Mouse (Mus musculus): ENCODE results near the gene Soga3. TPM values are rescaled to one million over a fixed set of nuclear protein-coding genes. Genes with fewer than 3 reads are reported as not detected.

Gene Soga3
- total RNA-seq, 2 experiments from 2014 or later, result 154 TPM

DNA sequence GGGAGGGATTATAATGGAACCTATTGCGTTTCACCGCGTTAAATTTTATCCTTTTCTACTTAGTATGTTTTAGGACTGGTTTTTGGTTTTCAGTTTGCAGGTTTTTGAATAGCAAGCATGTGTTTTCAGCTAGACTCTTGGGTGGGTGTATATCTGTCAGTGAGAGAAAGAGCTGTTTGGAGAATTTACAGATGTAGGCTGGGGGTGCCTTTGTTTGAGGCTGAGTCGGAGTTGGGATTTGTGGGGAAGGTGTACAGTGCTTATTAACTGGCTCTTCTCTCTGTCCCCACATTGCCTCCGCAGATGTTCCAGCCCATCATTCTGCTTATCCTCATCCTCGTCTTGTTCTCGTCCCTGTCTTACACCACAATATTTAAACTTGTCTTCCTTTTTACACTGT, 55.0 kb downstream of the Soga3 start, which contains the start of gene Gm49353:
TSS of gene Gm49353 (plus strand) at position 313 of the 400 bp plus-strand sequence.
- DNase-seq (ENCODE audit: low spot score in 2 of 2), result no peak
- intact Hi-C loops (cut with DNase I), result no loop called here

DNA sequence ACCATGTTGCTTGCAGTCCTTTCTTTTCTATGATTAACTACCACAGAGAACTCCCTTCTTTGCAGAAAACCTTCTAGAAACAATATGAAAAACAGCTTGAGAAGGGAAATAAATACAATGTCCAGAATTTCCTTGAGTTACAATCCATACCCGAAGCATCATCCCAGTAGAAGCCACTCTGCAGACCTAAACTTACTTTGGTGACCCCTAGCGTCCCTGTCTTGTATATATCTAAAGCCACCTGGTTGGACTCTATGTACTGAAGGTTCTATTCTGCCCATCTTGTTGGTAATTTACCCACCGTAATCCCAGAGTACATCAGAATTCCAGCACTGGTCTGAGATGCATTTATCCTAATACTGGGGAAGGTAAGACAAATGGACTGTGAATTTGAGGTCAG, 56.2 kb downstream of the Soga3 start:
- DNase-seq (ENCODE audit: low spot score in 2 of 2), result no peak
- intact Hi-C loops (cut with DNase I), result no loop called here

- no peak for DNase-seq (ENCODE audit: low spot score in 2 of 2)
Measured at GRCm38 (mm10) chr10:29200609-29201008, 57.0 kb downstream of the Soga3 start.

DNA sequence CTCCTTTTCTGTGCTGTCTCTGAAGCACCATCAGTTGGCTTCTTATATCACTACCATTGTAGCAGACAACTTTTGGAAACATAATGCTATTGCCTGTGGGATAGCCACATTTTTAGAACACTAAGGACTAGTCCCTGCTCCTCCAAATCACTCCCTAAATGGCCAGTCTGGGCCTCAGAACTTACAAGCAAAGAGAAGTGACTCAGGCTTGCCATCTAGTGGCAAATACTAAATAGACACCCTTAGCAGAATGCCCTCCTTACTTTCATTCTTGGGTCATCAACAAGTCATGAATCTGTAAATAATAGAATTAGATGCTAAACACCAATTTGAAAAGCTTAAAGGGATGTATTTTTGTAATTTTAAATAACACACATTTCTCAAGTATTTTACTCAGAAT, 63.1 kb downstream of the Soga3 start:
- peak; percentile 62 to 66 for DNase-seq (ENCODE audit: low spot score in 2 of 2)
- intact Hi-C loops (cut with DNase I), result loop anchor here (5.0 kb wide), 1 partner anchor 59 kb away; no protein-coding TSS in a partner anchor

More at GRCm38 (mm10) chr10:29200609-29201008, 57.0 kb downstream of the Soga3 start:
- intact Hi-C loops (cut with DNase I), result no loop called here

GRCm38 (mm10) chr10:29208735-29209134, 65.1 kb downstream of the Soga3 start:
- no peak for DNase-seq (ENCODE audit: low spot score in 2 of 2)
- intact Hi-C loops (cut with DNase I), result loop anchor here (5.0 kb wide), 1 partner anchor 61 kb away; no protein-coding TSS in a partner anchor

- intact Hi-C loops (cut with DNase I), result no loop called here
- DNase-seq (ENCODE audit: low spot score in 2 of 2), result peak; percentile 53 to 77
Measured at GRCm38 (mm10) chr10:29211453-29211852, 67.8 kb downstream of the Soga3 start, which contains the start of gene 9330159F19Rik. Gene 9330159F19Rik, plus strand, starts transcription at chr10:29211606.

GRCm38 (mm10) chr10:29213534-29214100, 70.0 kb downstream of the Soga3 start:
- intact Hi-C loops (cut with DNase I), result no loop called here
- DNase-seq (ENCODE audit: low spot score in 2 of 2), result peak; percentile 45 to 77

DNA sequence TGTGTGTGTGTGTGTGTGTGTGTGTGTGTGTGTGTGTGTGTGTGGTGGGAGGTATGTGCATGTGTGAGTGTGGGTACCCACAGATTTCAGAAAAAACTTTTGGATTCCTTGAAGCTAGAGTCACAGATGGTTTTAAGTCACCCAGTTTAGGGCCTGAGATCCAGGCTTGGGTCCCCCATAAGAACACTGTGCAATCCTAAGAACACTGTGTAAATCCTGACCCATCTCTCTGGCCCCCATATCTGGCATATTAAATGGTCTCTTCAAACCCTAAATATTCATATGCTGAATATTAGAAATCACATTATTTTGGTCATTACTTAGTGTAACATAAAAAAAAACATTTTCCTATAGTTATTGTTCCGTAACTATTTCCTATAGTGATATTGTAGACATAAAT, 73.3 kb downstream of the Soga3 start:
- no peak for DNase-seq (ENCODE audit: low spot score in 2 of 2)
- intact Hi-C loops (cut with DNase I), result no loop called here

GRCm38 (mm10) chr10:29217451-29217850, 73.8 kb downstream of the Soga3 start:
- no peak for DNase-seq (ENCODE audit: low spot score in 2 of 2)
- intact Hi-C loops (cut with DNase I), result no loop called here

- intact Hi-C loops (cut with DNase I), result no loop called here
- DNase-seq (ENCODE audit: low spot score in 2 of 2), result no peak
Measured at GRCm38 (mm10) chr10:29225329-29225728, 81.7 kb downstream of the Soga3 start.

DNA sequence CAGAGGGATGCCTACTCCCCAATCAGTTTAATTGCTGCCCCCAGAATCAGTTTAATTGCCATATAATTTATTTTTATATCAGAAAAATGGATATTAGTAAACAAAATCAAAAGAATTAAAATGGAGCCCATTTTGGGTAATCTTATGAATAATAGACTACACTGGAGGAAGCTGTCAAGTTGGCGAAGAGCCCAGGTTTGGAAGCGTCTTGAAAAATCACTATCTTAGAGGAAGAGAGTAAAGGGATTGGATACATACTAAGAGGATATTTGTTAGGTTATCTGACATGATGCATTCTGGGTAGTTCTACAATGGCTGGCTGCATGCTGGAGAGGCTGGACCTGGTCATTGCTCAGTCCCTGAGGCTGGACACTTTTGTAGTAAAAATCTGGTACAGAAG, 87.6 kb downstream of the Soga3 start:
- peak in 1 of 2 experiments; percentile 30 for DNase-seq (ENCODE audit: low spot score in 2 of 2)
- intact Hi-C loops (cut with DNase I), result no loop called here

Other genes with a start within 250 kb of the Soga3 start
- not detected for gene 2310057J18Rik, start 157.5 kb upstream of the Soga3 start, total RNA-seq (2021)
- gene Gm49353, start 55.1 kb downstream of the Soga3 start, total RNA-seq (2021), result 10 to 100 TPM; 27.6 to 29.4 TPM
- gene 9330159F19Rik, start 67.8 kb downstream of the Soga3 start, total RNA-seq (2021), result 10 to 100 TPM; 68.6 to 76.3 TPM
- gene Echdc1, start 169.3 kb downstream of the Soga3 start, total RNA-seq (2021), result 10 to 100 TPM; 24.4 to 27.8 TPM
- 10 to 100 TPM; 84.8 to 89.4 TPM for gene Rnf146, start 218.6 kb downstream of the Soga3 start, total RNA-seq (2021)